Mouse (Mus musculus) spleen, adult 2 months (tissue): ENCODE results near the gene Hsd3b2. TPM values are rescaled to one million over a fixed set of nuclear protein-coding genes. Genes with fewer than 3 reads are reported as not detected.

ENCODE experiments used
- DNase-seq, 2 experiments: peaks; one replicate each; pipeline versions ENCODE4 v3.0.0 to v3.0.0-alpha.2; 2012 to 2021; ENCODE audit warnings: low spot score in 2 of 2, low read depth in 1 of 2
- H3K27ac ChIP-seq: fragments of 200-500 bp; 2 replicates; pipeline ENCODE4 v1.5.1; 2012; ENCODE audit warnings: low read length, inconsistent platforms; ENCODE audit not compliant: insufficient read depth
- H3K27me3 ChIP-seq: fragments of 200-500 bp; 2 replicates; pipeline ENCODE4 v1.6.1; 2012; ENCODE audit warnings: mild to moderate bottlenecking, moderate library complexity, low read length, inconsistent platforms; ENCODE audit not compliant: control insufficient read depth, insufficient read depth
- H3K36me3 ChIP-seq: fragments of 200-500 bp; 2 replicates; pipeline ENCODE4 v1.6.1; 2012; ENCODE audit warnings: mild to moderate bottlenecking, low read length, inconsistent platforms; ENCODE audit not compliant: control insufficient read depth, insufficient read depth
- H3K4me1 ChIP-seq: fragments of 200-500 bp; 2 replicates; pipeline ENCODE4 v1.6.1; 2011; ENCODE audit warnings: inconsistent platforms; ENCODE audit not compliant: control insufficient read depth, insufficient read depth, insufficient read length
- H3K4me3 ChIP-seq: fragments of 200-500 bp; 2 replicates; pipeline ENCODE4 v1.5.1; 2011; ENCODE audit warnings: mild to moderate bottlenecking, inconsistent platforms; ENCODE audit not compliant: insufficient read depth, insufficient read length; ENCODE audit errors: extremely low read depth
- CTCF ChIP-seq: fragments of 200-500 bp; IDR thresholded peaks from 2 replicates; pipeline ENCODE4 v1.5.1; 2011; ENCODE audit warnings: mild to moderate bottlenecking, inconsistent platforms; ENCODE audit not compliant: insufficient read depth, insufficient read length, insufficient replicate concordance; ENCODE audit errors: extremely low read depth
- POLR2A ChIP-seq: fragments of 200-500 bp; IDR thresholded peaks from 2 replicates; pipeline ENCODE4 v1.6.1; 2011; ENCODE audit warnings: low read depth, low read length, inconsistent platforms
- WGBS: fragments of 180-500 bp; shearing (Covaris S2); methylation state at CpG from one replicate; pipeline ENCODE4 v1.1.7; 2018; 5-methylcytosine and 5-hydroxymethylcytosine counted together
- polyA plus RNA-seq: library from polyadenylated mRNA; depleted of rRNA; stranded (reverse); fragments of >200 nt; gene quantifications from 2 replicates; pipeline ENCODE4 v1.2.3, GENCODE M21; 2012; rRNA removed

Hsd3b2 gene
- polyA plus RNA-seq, 1 experiment: 0.02 TPM

GRCm38 (mm10) chr3:98720740-98721139 is 3.6 kb downstream of the Hsd3b2 start:
- H3K4me1 ChIP-seq: no peaks in the 10 kb centered on the region
- TF ChIP-seq CTCF (no peak), POLR2A (no peak)
- H3K4me3 ChIP-seq: no peak overlapping the region
- no peaks in the 10 kb centered on the region for H3K36me3 ChIP-seq
- DNase-seq: no peak
- H3K27ac ChIP-seq: no peak overlapping the region
- H3K27me3 ChIP-seq: no peaks in the 10 kb centered on the region

- no peaks in the 10 kb centered on the region for H3K36me3 ChIP-seq
- TF ChIP-seq POLR2A (no peak), CTCF (no peak)
- no peak for DNase-seq
- 72% methylated on average over 1 of the region's 1 CpGs for WGBS
- H3K27ac ChIP-seq: no peak overlapping the region
- no peaks in the 10 kb centered on the region for H3K4me1 ChIP-seq
- no peak overlapping the region for H3K4me3 ChIP-seq
- no peaks in the 10 kb centered on the region for H3K27me3 ChIP-seq
Measured at GRCm38 (mm10) chr3:98682401-98682800, 41.9 kb downstream of the Hsd3b2 start.

GRCm38 (mm10) chr3:98680786-98681185 is 43.6 kb downstream of the Hsd3b2 start:
- Histone ChIP-seq H3K27me3 (no peaks in the 10 kb centered on the region), H3K27ac (no peak overlapping the region), H3K36me3 (no peaks in the 10 kb centered on the region), H3K4me3 (no peak overlapping the region), H3K4me1 (no peaks in the 10 kb centered on the region)
- DNase-seq: no peak
- no peak for TF ChIP-seq CTCF
- no peak for TF ChIP-seq POLR2A

Other genes starting within 250 kb of the Hsd3b2 start
- gene Hsd3b4, start 214.0 kb downstream of the Hsd3b2 start, polyA plus RNA-seq: not detected in 2 replicates
- not detected in 2 replicates for gene Gm10681, start 135.7 kb downstream of the Hsd3b2 start, polyA plus RNA-seq
- not detected in 2 replicates for gene Hsd3b5, start 94.3 kb downstream of the Hsd3b2 start, polyA plus RNA-seq
- gene Hsd3b3, start 38.6 kb upstream of the Hsd3b2 start, polyA plus RNA-seq: not detected in 2 replicates
- not detected in 2 replicates for gene Hsd3b6, start 89.9 kb upstream of the Hsd3b2 start, polyA plus RNA-seq
- not detected in 2 replicates for gene Hsd3b1, start 135.3 kb upstream of the Hsd3b2 start, polyA plus RNA-seq
- 0.04 and 0.07 TPM in 2 replicates for gene Hao2, start 168.7 kb upstream of the Hsd3b2 start, polyA plus RNA-seq